Mouse (Mus musculus) T-helper 1 cell (primary cell): ENCODE results near the gene 9230112D13Rik.

Experiments used
- in situ Hi-C: fragments of 300-600 bp; cut with MboI, MseI; formaldehyde crosslinking; loops from one replicate; pipeline ENCODE4 v1.15.1; 2025; ENCODE audit warnings: high pct_unique_total_duplicates

9230112D13Rik gene

GRCm38 (mm10) chr14:34500309-34500708 lies 22.3 kb downstream of the 9230112D13Rik start:
- in situ Hi-C loops: loop anchor here (5.0 kb wide), 1 partner anchor 47 kb away; no protein-coding TSS in a partner anchor

DNA sequence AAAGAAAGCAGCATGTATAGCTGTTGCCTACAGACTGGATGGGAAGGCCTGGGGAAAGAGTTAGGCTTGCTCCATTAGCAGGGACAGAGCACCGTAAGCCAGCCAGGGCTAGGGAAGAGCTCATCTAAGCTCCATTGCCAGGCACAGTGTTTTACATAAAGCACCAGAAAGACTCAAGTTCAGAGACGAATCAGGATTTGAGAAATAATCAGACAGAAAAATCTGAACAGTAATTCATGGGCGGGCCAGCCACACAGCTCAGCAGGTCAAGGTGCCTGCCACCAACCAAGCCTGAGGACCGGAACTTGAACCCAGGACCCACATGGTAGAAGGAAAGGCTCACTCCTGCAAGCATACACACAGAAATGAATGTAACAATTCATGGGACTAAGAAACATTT lies 22.9 kb downstream of the 9230112D13Rik start:
- in situ Hi-C loops: loop anchor here (5.0 kb wide), 2 partner anchors 48 to 158 kb away; no protein-coding TSS in a partner anchor

GRCm38 (mm10) chr14:34497346-34497745 lies 25.3 kb downstream of the 9230112D13Rik start:
- in situ Hi-C loops: loop anchor here (5.0 kb wide), 1 partner anchor 160 kb away; no protein-coding TSS in a partner anchor

DNA sequence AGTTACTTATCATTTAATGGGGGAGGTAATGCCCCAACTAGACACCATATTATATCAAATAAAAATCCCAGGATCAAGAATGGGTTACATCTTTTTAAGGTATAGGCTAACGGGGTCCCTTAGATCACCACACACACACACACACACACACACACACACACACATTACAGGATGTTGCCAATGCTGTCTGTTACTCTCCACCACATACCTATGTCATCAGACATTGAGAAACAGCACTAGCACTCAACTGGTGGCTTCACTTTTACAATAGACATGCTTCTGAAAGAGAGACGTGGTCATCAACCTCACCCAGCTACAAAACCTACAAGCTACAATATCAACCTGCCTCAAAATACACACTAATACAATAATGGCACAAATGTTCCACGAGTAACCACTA lies 28.9 kb downstream of the 9230112D13Rik start:
- in situ Hi-C loops: no loop called here

DNA sequence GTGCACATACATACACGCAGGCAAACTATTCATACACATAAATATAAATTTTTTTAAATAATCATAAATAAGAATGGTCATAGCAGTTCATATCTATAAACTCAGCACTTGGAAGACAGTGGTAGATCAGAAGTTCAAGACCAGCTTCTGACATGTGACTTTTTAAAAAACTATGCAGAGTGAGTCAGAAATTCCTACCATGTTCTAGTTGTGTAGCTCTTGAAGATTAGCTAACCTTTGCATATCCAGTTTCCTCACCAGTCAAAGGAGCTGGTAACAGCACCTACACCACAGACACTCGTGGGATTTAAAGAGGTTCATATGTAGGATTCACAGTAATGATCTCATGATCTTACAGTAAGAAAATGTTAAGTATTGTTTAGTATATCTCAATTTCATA lies 29.9 kb downstream of the 9230112D13Rik start:
- in situ Hi-C loops: no loop called here

DNA sequence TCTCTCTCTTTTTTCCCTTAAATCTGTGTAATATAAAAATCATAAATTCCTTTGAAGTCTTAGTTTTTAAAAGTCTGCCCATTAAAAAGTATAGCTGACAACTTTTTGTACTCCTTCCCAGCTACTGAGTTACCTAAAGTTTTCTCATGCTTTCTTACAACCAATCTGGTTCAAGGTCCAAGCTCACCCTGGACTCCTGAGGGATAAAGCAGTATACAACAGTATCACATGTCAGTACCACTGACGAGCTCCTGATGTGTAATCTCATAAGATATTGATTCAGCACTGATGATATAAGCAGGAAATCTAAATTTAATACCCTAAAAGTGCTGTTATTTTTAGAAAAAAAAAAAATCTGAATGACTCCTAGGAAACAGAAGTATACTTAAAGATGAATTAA lies 31.6 kb downstream of the 9230112D13Rik start:
- in situ Hi-C loops: no loop called here

DNA sequence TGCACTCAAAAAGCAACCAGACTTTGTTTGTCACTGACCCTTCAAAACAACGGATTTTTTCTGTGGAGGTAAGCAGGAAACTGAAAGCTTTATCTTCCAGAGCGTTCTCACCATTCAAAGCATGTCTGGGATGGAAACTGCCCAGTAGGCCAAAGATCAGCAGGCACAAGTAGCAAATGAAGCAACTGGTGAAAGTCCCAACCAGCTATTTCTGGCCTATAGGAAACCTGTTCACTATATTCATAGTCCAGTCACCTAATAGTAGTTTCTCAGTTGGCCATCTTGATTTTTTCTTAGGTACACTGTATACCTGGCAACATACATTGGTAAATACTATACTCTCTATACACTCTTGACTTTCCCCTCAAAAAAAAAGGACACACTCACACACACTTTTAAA lies 32.7 kb downstream of the 9230112D13Rik start:
- in situ Hi-C loops: no loop called here

- in situ Hi-C loops: no loop called here
Observed at GRCm38 (mm10) chr14:34486169-34486568, 36.4 kb downstream of the 9230112D13Rik start.

- in situ Hi-C loops: no loop called here
Observed at GRCm38 (mm10) chr14:34483469-34484341, 38.9 kb downstream of the 9230112D13Rik start.

DNA sequence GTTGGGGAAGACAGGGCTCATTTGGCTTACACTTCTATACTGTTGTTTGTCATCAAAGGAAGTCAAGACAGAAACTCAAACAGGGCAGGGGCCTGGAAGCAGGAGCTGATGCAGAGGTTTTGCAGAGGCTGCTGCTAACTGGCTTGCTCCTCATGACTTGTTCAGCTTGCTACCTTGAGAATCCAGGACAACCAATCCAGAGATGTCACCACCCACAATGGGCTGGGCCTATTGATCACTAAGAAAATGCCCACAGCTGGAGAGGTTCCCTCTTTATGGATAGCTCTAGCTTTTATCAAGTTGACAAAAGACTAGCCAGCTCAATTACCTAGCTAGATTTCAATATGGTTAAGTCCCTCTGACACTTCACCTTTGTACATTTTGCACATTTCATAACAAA lies 51.0 kb downstream of the 9230112D13Rik start:
- in situ Hi-C loops: no loop called here

GRCm38 (mm10) chr14:34466291-34466690 lies 56.3 kb downstream of the 9230112D13Rik start:
- in situ Hi-C loops: no loop called here
